Mouse (Mus musculus) CD4-positive, CD25-positive, alpha-beta regulatory T cell, adult 2 months (primary cell): ENCODE measurements around the gene Efcab7.

Experiments
- DNase-seq: peaks from one replicate; pipeline ENCODE4 v3.0.0-alpha.2; 2012; ENCODE audit warnings: low read depth, low spot score

Efcab7 gene

GRCm38 (mm10) chr4:99829094-99830073 is at the start of gene Efcab7:
TSS of gene Efcab7 (plus strand) at chr4:99829198.
- DNase-seq, result peak; percentile 89

- no peak for DNase-seq
These were observed 36.6 kb upstream of the Efcab7 start for GRCm38 (mm10) chr4:99792365-99792764.

GRCm38 (mm10) chr4:99816697-99817460 is 12.1 kb upstream of the Efcab7 start:
- DNase-seq, result no peak

GRCm38 (mm10) chr4:99828337-99828736 is 661 bp upstream of the Efcab7 start:
- DNase-seq, result no peak

- DNase-seq, result no peak
These were observed 282 bp upstream of the Efcab7 start for GRCm38 (mm10) chr4:99828739-99829093.

GRCm38 (mm10) chr4:99881882-99882281 is 52.9 kb downstream of the Efcab7 start:
- DNase-seq, result peak; percentile 51

- DNase-seq, result no peak
These were observed 53.4 kb downstream of the Efcab7 start for GRCm38 (mm10) chr4:99882405-99882804.

GRCm38 (mm10) chr4:99913894-99914451 is 85.0 kb downstream of the Efcab7 start:
- peak; percentile 67 for DNase-seq

- no peak for DNase-seq
These were observed 97.4 kb downstream of the Efcab7 start for GRCm38 (mm10) chr4:99926380-99926779.

- peak; percentile 23 for DNase-seq
These were observed 99.5 kb downstream of the Efcab7 start for GRCm38 (mm10) chr4:99928521-99928920.

GRCm38 (mm10) chr4:99929149-99929612 is 100.2 kb downstream of the Efcab7 start, which contains the start of gene Pgm1:
TSS of gene Pgm1 (plus strand) at chr4:99929414.
- peak; percentile 82 for DNase-seq

- DNase-seq, result peak; percentile 79
These were observed 100.9 kb downstream of the Efcab7 start, which contains the start of gene Itgb3bp for GRCm38 (mm10) chr4:99929613-99930517. TSS of gene Itgb3bp (minus strand) at chr4:99929813.

- DNase-seq, result no peak
These were observed 101.7 kb downstream of the Efcab7 start for GRCm38 (mm10) chr4:99930518-99931239.

- DNase-seq, result no peak
These were observed 102.2 kb downstream of the Efcab7 start for GRCm38 (mm10) chr4:99931240-99931580.

- DNase-seq, result no peak
These were observed 102.8 kb downstream of the Efcab7 start for GRCm38 (mm10) chr4:99931807-99932206.

GRCm38 (mm10) chr4:99934859-99935258 is 105.9 kb downstream of the Efcab7 start:
- no peak for DNase-seq

GRCm38 (mm10) chr4:99936278-99936677 is 107.3 kb downstream of the Efcab7 start:
- DNase-seq, result no peak

GRCm38 (mm10) chr4:99939711-99940505 is 110.9 kb downstream of the Efcab7 start:
- no peak for DNase-seq

- DNase-seq, result peak; percentile 59
These were observed 112.8 kb downstream of the Efcab7 start for GRCm38 (mm10) chr4:99941655-99942414.
